Mouse (Mus musculus) bone marrow, adult 2 months (tissue): Measurements from ENCODE around the gene Vdac1. TPM values are rescaled to one million over a fixed set of nuclear protein-coding genes. Genes with fewer than 3 reads are reported as not detected.

Source experiments
- H3K27ac ChIP-seq: fragments of 200-500 bp; 2 replicates; pipeline ENCODE4 v1.5.1; 2012; ENCODE audit warnings: low read depth, mild to moderate bottlenecking, control low read depth, inconsistent platforms, low read length; ENCODE audit not compliant: control insufficient read depth, poor library complexity, insufficient read depth
- H3K4me1 ChIP-seq: fragments of 200-500 bp; 2 replicates; pipeline ENCODE4 v1.6.1; 2011; ENCODE audit warnings: low read length; ENCODE audit not compliant: control insufficient read depth, insufficient read depth
- H3K4me3 ChIP-seq: fragments of 200-500 bp; replicated peaks from 2 replicates; pipeline ENCODE3; 2011; ENCODE audit warnings: mild to moderate bottlenecking, low read depth, low read length, control low read depth; ENCODE audit not compliant: control insufficient read depth
- CTCF ChIP-seq: fragments of 200-500 bp; IDR thresholded peaks from 2 replicates; pipeline ENCODE4 v1.5.1; 2011; ENCODE audit warnings: low read length, control low read depth; ENCODE audit not compliant: control insufficient read depth, insufficient read depth
- POLR2A ChIP-seq: fragments of 200-500 bp; IDR thresholded peaks from 2 replicates; pipeline ENCODE4 v1.6.1; 2011; ENCODE audit warnings: low read depth, mild to moderate bottlenecking, control low read depth, low read length, borderline replicate concordance; ENCODE audit not compliant: control insufficient read depth
- WGBS: fragments of 180-500 bp; shearing (Covaris S2); methylation state at CpG from one replicate; pipeline ENCODE4 v1.1.7; 2018; 5-methylcytosine and 5-hydroxymethylcytosine counted together
- polyA plus RNA-seq: library from polyadenylated mRNA; stranded (reverse); fragments of >200 nt; gene quantifications from 2 replicates; pipeline ENCODE4 v1.2.4, GENCODE M21; 2011; ENCODE audit warnings: low replicate concordance; ENCODE audit not compliant: missing spikeins, insufficient read depth, insufficient read length

Gene Vdac1
- polyA plus RNA-seq, 1 experiment: 89.4 TPM

DNA sequence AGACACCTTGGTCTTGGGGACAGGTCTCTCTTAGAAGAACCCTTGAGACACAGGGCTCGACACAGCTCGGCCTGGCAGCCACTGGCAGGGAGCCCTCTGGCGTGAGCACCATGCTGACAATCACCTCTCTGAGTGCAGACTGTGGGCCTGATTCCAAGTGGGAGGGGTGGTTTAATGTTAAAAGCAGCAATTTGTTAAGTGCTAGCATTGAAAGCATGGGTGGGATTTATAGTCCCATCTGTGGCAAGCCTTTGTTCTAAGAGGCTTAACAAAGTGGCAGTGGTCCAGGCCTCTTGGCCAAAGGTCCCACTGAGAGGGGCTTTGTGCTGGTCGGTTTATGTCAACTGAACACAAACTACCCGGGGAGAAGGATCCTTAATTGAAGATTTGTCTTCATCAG is 70.9 kb downstream of the Vdac1 start:
- Histone ChIP-seq H3K4me1 (no peaks in the 10 kb centered on the region), H3K27ac (no peak overlapping the region), H3K4me3 (no peak overlapping the region)
- TF ChIP-seq CTCF: no peak
- TF ChIP-seq POLR2A: no peak
- 62% methylated on average over 5 of the region's 5 CpGs for WGBS

DNA sequence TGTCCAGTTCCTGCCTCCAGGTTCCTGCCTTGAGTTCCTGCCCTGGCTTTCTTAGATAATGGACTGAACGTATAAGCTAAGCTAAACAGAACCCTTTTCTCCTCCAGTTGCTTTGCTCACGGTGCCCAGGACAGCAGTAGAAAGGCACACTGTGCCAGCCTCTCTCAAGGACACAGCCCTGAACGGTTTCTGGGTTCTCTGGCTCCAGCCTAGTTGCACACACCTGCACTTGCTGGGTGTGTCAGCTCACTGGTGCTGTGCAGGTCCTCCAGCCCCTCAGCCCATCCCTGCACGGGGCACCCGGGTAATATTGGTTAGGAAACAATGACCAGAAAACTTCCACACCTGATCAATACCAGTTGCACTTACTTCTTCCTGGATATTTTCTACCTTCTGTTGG is 71.5 kb downstream of the Vdac1 start:
- no peak for TF ChIP-seq CTCF
- TF ChIP-seq POLR2A: no peak
- WGBS: 80% methylated on average over 5 of the region's 5 CpGs
- no peaks in the 10 kb centered on the region for H3K4me1 ChIP-seq
- no peak overlapping the region for H3K27ac ChIP-seq
- no peak overlapping the region for H3K4me3 ChIP-seq

DNA sequence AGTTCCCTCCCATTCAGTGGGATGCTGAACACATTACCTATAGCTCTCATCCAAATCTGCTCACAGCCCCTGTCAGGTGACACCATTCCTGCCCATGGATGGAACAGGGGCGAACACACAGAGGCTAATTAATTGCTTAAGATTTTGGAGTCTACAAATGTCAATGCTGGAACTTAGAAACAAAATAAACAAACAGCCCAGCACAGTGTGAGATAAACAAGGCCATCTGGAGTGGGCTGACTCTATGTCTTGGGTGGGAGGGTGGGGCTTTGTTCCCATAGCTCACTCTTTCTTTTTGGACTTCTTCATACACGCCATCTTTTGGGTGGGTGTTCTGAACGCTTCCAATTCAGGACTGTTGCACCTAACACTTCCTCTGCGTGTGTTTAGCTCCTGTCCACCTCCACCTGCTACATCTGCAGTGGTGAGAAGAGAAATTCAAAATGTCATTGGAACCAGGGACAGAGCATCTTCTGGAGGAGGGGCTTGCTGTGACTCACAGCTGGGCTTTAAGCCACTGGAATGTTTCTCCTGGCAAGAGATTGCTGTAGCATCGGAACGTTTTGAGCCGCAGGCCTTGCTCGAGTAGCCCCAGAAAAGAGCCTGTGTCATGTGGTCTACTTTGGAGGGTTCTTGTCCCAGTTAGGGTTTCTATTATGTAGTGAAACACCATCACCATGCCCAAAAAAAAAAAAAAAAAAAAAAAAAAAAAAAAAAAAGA is 72.6 kb downstream of the Vdac1 start:
- Histone ChIP-seq H3K27ac (no peak overlapping the region), H3K4me3 (no peak overlapping the region), H3K4me1 (no peaks in the 10 kb centered on the region)
- no peak for TF ChIP-seq POLR2A
- TF ChIP-seq CTCF: no peak
- 82% methylated on average over 8 of the region's 8 CpGs for WGBS

DNA sequence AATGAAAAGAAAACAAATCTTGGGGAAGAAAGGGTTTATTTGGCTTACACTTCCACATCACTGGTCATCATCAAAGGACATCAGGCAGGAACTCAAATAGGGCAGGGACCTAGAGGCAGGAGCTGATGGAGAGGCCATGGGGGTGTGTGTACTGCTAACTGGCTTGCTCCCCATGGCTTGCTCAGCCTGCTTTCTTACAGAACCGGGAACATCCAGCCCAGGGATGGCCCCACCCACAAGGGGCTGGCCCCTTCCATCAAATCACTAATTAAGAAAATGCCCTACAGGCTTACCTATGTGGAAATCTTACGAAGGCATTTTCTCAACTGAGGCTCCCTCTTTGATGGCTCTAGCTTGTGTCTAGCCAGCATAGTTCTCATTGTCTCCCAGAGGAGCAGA is 73.1 kb downstream of the Vdac1 start:
- no peak overlapping the region for H3K4me3 ChIP-seq
- TF ChIP-seq CTCF (no peak), POLR2A (no peak)
- no peaks in the 10 kb centered on the region for H3K4me1 ChIP-seq
- 69% methylated on average over 2 of the region's 2 CpGs for WGBS
- H3K27ac ChIP-seq: no peak overlapping the region

DNA sequence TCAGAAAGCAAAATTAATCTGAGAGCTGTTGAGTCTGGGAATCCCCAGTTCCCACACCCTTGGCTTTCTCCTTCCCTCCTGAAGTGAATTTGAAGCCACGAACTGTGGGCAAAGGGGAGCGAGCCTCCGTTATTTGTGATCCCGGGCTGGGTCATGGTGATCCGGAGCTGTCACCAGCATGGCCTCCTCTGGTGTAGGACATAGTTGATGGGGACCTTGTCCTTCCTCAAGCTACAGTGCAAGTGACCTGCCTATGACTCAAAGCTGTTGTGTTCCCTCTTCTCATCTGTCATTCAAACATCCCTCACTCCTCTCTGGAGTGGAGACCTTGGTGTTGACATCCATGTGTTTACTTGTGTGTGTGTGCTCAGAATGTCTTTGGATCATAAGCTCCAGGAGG is 74.8 kb downstream of the Vdac1 start:
- no peak for TF ChIP-seq CTCF
- TF ChIP-seq POLR2A: no peak
- Histone ChIP-seq H3K27ac (no peak overlapping the region), H3K4me1 (no peaks in the 10 kb centered on the region), H3K4me3 (no peak overlapping the region)
- WGBS: 78% methylated on average over 5 of the region's 5 CpGs

DNA sequence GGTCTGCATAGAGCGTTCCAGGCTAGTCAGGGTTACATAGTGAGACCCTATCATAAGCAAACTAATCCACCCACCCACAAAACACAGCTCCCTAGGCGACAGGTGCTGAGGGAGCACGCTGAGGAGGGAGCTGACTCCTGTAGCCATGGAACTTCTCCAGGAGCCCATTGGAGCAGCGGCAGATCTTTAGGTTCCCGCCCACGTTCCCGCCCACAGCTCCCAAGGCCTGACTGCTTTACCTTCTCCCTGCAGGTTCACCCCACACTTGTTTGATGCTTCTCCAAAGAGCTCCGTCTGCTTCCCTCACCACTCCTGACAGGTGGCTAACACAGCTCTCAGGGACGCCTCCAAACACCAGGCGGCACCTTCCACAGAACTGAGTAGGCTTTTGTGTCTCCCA is 76.5 kb downstream of the Vdac1 start:
- TF ChIP-seq CTCF (no peak), POLR2A (no peak)
- no peaks in the 10 kb centered on the region for H3K4me1 ChIP-seq
- H3K4me3 ChIP-seq: no peak overlapping the region
- no peak overlapping the region for H3K27ac ChIP-seq
- WGBS: 45% methylated on average over 10 of the region's 10 CpGs

Other genes with a start within 250 kb of the Vdac1 start
- not detected in 2 replicates for gene Olfr1373, start 215.3 kb upstream of the Vdac1 start, polyA plus RNA-seq
- gene Olfr1371, start 146.9 kb upstream of the Vdac1 start, polyA plus RNA-seq: not detected in 2 replicates
- 102 and 171 TPM in 2 replicates for gene Skp1a, start 128.9 kb upstream of the Vdac1 start, polyA plus RNA-seq
- 2.6 TPM in 2 replicates for gene Tcf7, start 77.8 kb upstream of the Vdac1 start, polyA plus RNA-seq
- gene 9530068E07Rik, start 35.6 kb downstream of the Vdac1 start, polyA plus RNA-seq: 13.4 and 29.2 TPM in 2 replicates